Mouse (Mus musculus): ENCODE results near the gene Dyrk1b. TPM values are rescaled to one million over a fixed set of nuclear protein-coding genes. Genes with fewer than 3 reads are reported as not detected.

Gene Dyrk1b
- polyA plus RNA-seq, 1 experiment from 2014 or later, result 2.8 TPM

DNA sequence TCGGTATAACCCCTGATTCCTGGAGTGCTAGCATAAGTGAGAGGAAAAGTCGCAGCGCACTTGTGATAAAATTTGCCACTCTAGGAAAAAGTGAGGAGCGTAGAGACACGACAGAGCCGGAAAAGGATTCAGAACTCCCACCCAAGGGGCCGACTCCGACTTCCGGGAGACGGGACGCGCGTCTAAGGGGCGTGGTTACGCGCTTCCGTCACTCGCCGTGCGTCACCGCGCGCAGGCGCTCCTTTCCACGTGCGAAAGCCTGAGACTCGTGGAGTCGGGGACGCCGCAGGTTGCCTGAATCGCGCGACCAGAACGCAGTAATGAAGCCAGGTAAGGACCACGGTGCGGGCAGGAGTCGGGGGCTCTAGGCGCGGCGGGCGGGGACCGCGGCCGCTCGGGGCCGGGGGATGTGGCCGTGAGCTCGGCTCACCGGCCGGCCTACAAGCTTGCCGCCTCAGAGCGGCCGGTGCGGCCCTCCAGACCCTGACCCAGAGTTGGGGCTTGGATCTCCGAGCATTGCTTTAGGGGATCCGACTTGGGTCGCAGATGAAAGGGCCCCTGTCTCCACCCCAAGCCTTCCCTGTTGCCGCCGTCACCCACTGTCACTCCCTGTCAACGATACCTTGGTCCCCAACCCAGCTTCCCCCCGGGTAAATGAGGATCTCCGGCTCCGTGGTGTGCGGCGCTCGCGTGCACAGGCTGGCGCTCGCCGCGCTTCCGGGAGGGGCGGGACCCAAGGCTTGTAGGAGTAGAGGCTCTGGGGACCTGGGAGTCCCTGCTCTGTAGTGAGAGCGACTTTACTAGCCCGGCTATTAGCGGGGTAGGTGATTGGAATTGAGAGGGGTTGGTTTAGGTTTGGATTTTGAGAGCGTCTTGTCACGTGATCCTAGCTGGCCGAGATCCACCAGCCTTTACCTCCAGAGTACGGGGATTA is 9.5 kb upstream of the Dyrk1b start, which contains the start of gene Fbl:
TSS of gene Fbl (plus strand) at position 222 of the 934 bp plus-strand sequence.
- Histone ChIP-seq H3K4me1 (peaks cover 45% of the 10 kb centered on the region), H3K36me3 (peaks cover 9% of the 10 kb centered on the region), H3K27ac (peak within 1 kb of the TSS; percentile 92), H3K9me3 (replicated peaks) (peaks cover 7% of the 10 kb centered on the region), H3K4me2 (peak within 1 kb of the TSS; percentile 99), H3K27me3 (replicated peaks) (no peaks in the 10 kb centered on the region), H3K4me3 (peak within 1 kb of the TSS; percentile 90), H3K9ac (peak within 1 kb of the TSS; percentile 84)
- whole genome bisulfite sequencing (ENCODE audit: insufficient replicate concordance), result under 1% methylated on average over 80 of the region's 80 CpGs
- ATAC-seq, result peak; percentile 86

DNA sequence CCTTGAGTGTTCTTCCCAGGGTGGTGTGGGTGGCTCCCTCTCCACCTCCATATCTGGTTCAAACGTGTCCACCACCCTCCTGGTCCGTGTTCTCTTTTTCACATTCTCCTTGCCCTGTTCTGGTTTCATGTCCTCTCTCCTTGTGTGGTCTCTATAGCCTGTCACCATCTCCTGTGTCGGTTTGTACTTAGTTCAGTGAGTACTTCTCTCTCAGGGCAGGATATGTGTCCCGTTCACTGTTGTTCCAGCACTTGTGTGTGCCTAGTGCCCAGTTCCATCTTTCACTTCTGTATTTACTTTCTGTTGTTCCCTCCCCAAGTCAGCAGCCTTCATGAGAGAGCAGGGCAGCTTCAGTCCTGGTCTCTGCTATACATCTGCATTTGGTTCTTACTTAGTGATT is 3.9 kb upstream of the Dyrk1b start:
- WGBS (ENCODE audit: insufficient replicate concordance), result 71% methylated on average over 4 of the region's 4 CpGs
- H3K9ac ChIP-seq, result peak overlapping the region; percentile 17; the same call in 1 of the 2 replicates
- ATAC-seq, result no peak
- H3K4me3 ChIP-seq, result no peak overlapping the region
- H3K9me3 ChIP-seq (replicated peaks), result no peaks in the 10 kb centered on the region
- peaks cover 52% of the 10 kb centered on the region for H3K36me3 ChIP-seq
- H3K4me2 ChIP-seq, result no peak overlapping the region
- no peaks in the 10 kb centered on the region for H3K27me3 ChIP-seq (replicated peaks)
- H3K4me1 ChIP-seq, result peaks cover 41% of the 10 kb centered on the region
- no peak overlapping the region for H3K27ac ChIP-seq

DNA sequence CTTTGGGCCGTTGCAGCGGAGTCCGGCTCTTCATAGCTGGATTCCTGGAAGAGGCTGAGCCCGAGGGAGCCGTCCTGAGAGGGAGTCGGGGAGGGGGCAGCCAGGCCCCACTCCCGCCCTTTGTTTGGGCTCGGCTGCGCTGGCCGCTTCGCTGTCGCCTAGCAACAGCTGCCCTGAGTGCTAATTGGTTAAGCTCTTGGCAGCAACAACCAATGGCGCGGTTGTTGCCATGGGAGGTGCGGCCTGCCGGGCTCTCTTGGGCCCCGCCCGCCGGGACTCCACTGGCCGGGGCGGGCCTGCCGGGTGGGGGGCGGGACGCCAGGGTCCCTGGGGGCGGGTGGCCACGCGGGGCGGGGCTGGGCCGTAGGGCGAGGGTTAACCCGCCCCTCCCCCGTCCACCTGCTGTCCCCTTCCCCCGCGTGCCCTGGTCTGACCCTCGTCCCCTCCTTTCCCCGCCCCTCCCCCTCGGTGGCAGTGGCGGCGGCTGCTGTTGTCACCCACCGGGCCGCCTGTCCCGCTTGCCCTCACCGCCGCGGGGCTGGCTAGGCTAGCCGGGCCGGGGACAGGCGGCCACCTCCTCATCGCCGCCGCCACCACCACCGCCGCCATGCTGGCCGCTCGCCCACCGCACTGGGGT is 590 bp downstream of the Dyrk1b start:
- Histone ChIP-seq H3K27me3 (replicated peaks) (no peaks in the 10 kb centered on the region), H3K27ac (peak overlapping the region; percentile 90), H3K9ac (peak overlapping the region; percentile 85), H3K4me1 (peaks cover 22% of the 10 kb centered on the region), H3K4me3 (peak overlapping the region; percentile 92), H3K9me3 (replicated peaks) (no peaks in the 10 kb centered on the region), H3K4me2 (peak overlapping the region; percentile 100), H3K36me3 (peaks cover 81% of the 10 kb centered on the region)
- WGBS (ENCODE audit: insufficient replicate concordance), result 2% methylated on average over 48 of the region's 56 CpGs
- ATAC-seq, result peak; percentile 92

DNA sequence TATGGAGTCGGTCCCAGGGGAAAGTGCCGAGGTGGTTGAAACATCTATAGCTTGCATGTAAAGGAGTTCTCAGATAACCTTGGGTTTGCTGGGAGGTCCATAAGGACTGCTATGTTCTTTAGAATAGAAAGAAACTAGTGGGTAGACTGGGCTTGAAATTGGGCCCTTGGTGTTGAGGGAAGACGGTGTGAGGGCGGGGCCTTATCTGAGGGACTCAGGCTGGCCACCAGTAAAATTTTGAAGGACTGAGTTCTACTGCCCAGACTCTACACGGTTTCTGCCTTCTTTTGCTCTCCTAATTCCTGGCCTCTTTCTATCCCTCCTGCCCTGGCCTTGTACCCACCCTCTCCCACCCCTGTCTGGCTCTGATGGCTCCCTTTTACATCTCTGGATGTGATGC is 1.6 kb downstream of the Dyrk1b start:
- peak overlapping the region; percentile 90 for H3K27ac ChIP-seq
- ATAC-seq, result no peak
- peaks cover 81% of the 10 kb centered on the region for H3K36me3 ChIP-seq
- H3K4me3 ChIP-seq, result peak overlapping the region; percentile 92
- no peaks in the 10 kb centered on the region for H3K9me3 ChIP-seq (replicated peaks)
- H3K4me1 ChIP-seq, result peaks cover 22% of the 10 kb centered on the region
- peak overlapping the region; percentile 100 for H3K4me2 ChIP-seq
- 54% methylated on average over 5 of the region's 5 CpGs for WGBS (ENCODE audit: insufficient replicate concordance)
- H3K27me3 ChIP-seq (replicated peaks), result no peaks in the 10 kb centered on the region
- peak overlapping the region; percentile 85 for H3K9ac ChIP-seq

DNA sequence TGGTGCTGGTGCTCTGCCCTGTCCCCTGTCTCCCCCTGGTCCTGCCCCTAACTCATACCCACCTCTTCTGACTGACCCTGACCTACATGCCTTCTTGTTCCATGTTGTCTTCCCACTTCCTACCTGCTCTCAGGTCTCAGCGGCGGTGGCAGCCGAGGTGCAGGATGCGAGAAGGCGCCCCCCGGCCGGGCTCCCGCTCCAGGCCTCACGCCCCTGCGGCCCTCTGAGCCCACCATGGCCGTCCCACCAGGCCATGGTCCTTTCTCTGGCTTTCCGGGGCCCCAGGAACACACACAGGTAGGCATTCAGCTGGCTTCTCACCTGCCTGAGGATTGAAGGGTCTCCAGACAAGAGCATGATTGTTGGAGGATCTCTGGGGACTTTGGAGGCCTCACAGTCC is 2.1 kb downstream of the Dyrk1b start:
- peak overlapping the region; percentile 92 for H3K4me3 ChIP-seq

DNA sequence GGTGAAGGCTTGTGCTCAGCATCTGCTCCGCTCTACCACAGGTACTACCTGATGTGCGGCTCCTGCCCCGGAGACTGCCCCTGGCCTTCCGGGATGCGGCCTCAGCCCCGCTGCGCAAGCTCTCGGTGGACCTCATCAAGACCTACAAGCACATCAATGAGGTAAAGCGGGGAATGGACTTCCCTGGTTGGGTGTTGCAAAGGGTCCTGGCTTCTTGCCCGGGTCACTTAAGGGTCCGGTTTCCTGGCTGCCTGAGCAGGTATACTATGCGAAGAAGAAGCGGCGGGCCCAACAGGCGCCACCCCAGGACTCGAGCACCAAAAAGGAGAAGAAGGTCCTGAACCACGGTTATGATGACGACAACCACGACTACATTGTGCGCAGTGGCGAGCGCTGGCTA is 3.1 kb downstream of the Dyrk1b start:
- WGBS (ENCODE audit: insufficient replicate concordance), result 88% methylated on average over 22 of the region's 22 CpGs
- H3K4me1 ChIP-seq, result peaks cover 22% of the 10 kb centered on the region
- no peak for ATAC-seq
- H3K9me3 ChIP-seq (replicated peaks), result no peaks in the 10 kb centered on the region
- H3K36me3 ChIP-seq, result peaks cover 81% of the 10 kb centered on the region
- H3K4me2 ChIP-seq, result no peak overlapping the region
- no peaks in the 10 kb centered on the region for H3K27me3 ChIP-seq (replicated peaks)
- no peak overlapping the region for H3K9ac ChIP-seq
- no peak overlapping the region; the same call in 1 of the 2 replicates for H3K27ac ChIP-seq
- H3K4me3 ChIP-seq, result no peak overlapping the region

More for the DNA sequence above, 2.1 kb downstream of the Dyrk1b start:
- H3K9me3 ChIP-seq (replicated peaks), result no peaks in the 10 kb centered on the region
- H3K36me3 ChIP-seq, result peaks cover 81% of the 10 kb centered on the region
- H3K27ac ChIP-seq, result peak overlapping the region; percentile 90
- no peak for ATAC-seq
- 89% methylated on average over 12 of the region's 12 CpGs for WGBS (ENCODE audit: insufficient replicate concordance)
- peak overlapping the region; percentile 85 for H3K9ac ChIP-seq
- no peaks in the 10 kb centered on the region for H3K27me3 ChIP-seq (replicated peaks)
- peaks cover 22% of the 10 kb centered on the region for H3K4me1 ChIP-seq
- H3K4me2 ChIP-seq, result peak overlapping the region; percentile 100

DNA sequence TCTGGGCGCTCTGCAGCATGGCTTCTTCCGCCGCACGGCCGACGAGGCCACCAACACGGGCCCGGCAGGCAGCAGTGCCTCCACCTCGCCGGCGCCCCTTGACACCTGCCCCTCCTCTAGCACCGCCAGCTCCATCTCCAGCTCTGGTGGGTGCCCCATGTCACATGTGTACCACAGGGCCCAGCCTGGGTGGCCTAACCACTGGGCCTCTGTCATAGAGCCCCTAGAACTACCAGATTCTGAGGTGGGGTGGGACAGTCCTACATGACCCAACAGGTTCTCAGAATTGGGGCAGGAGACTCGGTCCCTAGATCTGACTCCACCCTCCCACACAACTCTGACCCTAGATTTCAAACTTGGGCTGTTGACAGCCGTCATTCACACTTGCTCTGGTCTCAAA is 6.6 kb downstream of the Dyrk1b start:
- H3K4me1 ChIP-seq, result peaks cover 9% of the 10 kb centered on the region
- no peak overlapping the region for H3K4me3 ChIP-seq
- no peaks in the 10 kb centered on the region for H3K9me3 ChIP-seq (replicated peaks)
- no peaks in the 10 kb centered on the region for H3K27me3 ChIP-seq (replicated peaks)
- no peak overlapping the region for H3K27ac ChIP-seq
- WGBS (ENCODE audit: insufficient replicate concordance), result 81% methylated on average over 14 of the region's 14 CpGs
- H3K9ac ChIP-seq, result no peak overlapping the region
- no peak for ATAC-seq
- H3K36me3 ChIP-seq, result peaks cover 99% of the 10 kb centered on the region
- no peak overlapping the region for H3K4me2 ChIP-seq

DNA sequence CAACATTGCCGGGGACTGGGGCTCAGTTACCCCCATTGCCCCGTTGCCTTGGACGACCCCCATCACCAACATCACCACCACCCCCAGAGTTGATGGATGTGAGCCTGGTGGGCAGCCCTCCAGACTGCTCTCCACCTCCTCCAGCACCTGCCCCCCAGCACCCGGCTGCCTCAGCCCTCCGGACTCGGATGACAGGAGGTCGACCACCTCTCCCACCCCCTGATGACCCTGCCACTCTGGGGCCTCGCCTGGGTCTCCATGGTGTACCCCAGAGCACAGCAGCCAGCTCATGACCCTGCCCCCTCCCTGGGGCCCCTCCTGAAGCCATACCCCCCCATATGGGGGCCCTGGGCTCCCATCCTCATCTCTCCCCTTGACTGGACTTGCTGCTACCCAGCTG is 7.4 kb downstream of the Dyrk1b start:
- Histone ChIP-seq H3K27me3 (replicated peaks) (no peaks in the 10 kb centered on the region), H3K36me3 (peaks cover 98% of the 10 kb centered on the region), H3K4me2 (no peak overlapping the region), H3K4me1 (peaks cover 1% of the 10 kb centered on the region; the same call in 1 of the 2 replicates), H3K27ac (no peak overlapping the region), H3K9me3 (replicated peaks) (no peaks in the 10 kb centered on the region), H3K4me3 (no peak overlapping the region), H3K9ac (peak overlapping the region; percentile 25; the same call in 1 of the 2 replicates)
- 79% methylated on average over 8 of the region's 8 CpGs for WGBS (ENCODE audit: insufficient replicate concordance)
- ATAC-seq, result no peak

DNA sequence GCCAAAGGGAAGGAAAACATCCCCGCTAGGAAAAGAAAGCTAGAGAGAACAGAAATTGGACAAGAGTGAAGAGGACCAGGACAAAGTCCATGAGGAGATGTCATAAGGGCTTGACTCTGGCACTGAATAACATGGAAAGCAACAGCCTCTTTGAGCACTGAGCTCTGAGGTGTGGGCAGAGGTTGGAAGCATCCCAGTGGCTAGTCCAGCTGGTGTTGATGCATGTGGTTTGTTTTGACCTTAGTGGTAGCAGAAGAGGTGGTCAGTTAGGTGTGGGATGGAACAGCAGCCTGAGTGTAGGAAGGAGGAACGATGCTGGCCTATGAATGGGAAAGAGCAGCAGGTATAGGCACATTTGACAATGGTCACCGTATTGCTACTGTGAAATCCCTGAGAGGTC is 12.2 kb downstream of the Dyrk1b start:
- 87% methylated on average over 3 of the region's 3 CpGs for WGBS (ENCODE audit: insufficient replicate concordance)
- Histone ChIP-seq H3K27me3 (replicated peaks) (no peaks in the 10 kb centered on the region), H3K27ac (no peak overlapping the region), H3K4me2 (no peak overlapping the region), H3K4me1 (no peaks in the 10 kb centered on the region), H3K9me3 (replicated peaks) (no peaks in the 10 kb centered on the region), H3K36me3 (peaks cover 77% of the 10 kb centered on the region), H3K4me3 (no peak overlapping the region), H3K9ac (no peak overlapping the region)
- ATAC-seq, result no peak

DNA sequence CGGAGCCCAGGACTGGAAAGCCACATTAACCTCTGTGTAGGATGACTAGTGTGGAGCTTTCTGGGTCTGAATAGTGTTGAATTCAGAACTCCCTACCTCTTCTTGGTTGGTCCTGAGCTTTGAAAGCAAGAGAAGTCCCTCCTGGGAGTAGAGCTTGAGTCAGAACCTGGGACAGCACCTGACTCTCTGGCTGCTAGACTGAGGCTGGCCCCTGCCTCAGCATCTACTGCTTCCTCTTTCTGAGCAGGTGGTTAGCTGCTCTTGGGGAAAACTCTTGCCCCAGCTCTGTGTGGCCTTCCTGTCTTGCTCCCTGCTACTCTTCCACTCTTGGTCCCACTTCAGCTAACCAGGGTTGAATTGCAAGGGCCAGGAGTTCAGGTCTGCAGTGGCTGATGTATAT is 12.6 kb downstream of the Dyrk1b start:
- Histone ChIP-seq H3K9me3 (replicated peaks) (no peaks in the 10 kb centered on the region), H3K4me1 (no peaks in the 10 kb centered on the region), H3K27ac (no peak overlapping the region), H3K27me3 (replicated peaks) (no peaks in the 10 kb centered on the region), H3K4me2 (no peak overlapping the region), H3K9ac (no peak overlapping the region), H3K36me3 (peaks cover 72% of the 10 kb centered on the region), H3K4me3 (no peak overlapping the region)
- 94% methylated on average over 1 of the region's 1 CpGs for WGBS (ENCODE audit: insufficient replicate concordance)
- ATAC-seq, result no peak

DNA sequence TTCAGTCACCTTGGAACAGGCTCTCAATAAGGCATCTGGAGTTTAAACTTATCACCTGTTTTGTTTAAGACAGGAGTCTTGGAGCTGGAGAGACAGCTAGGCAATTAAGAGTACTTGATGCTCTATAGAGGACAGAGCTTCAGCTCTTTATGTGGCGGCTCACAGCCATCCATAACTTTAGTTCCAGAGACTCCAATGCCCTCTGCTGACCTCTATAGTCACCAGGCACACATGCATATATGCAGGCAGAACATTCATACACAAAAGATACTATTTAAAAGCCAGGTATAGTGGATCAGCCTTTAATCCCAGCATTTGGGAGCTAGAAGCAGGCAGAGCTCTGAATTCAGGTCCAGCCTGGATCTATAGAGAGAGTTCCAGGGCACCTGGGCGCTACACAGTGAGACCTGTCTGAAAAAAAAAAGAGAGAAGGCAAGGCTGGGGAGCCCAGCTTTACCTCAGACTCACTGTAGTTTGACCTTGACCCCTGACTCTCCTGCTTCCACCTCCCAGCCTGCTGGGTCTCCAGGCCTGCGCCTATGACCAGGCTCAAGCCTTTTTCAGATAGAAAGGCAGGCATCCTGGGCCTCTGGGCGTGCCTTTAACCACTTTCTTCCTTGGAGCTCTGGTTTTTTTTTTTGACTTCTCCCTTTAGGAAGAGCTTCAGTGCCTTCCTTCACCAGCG is 16.3 kb downstream of the Dyrk1b start:
- Histone ChIP-seq H3K36me3 (peaks cover 36% of the 10 kb centered on the region), H3K9ac (no peak overlapping the region), H3K27me3 (replicated peaks) (no peaks in the 10 kb centered on the region), H3K4me3 (no peak overlapping the region), H3K4me2 (no peak overlapping the region), H3K9me3 (replicated peaks) (no peaks in the 10 kb centered on the region), H3K4me1 (no peaks in the 10 kb centered on the region), H3K27ac (no peak overlapping the region)
- WGBS (ENCODE audit: insufficient replicate concordance), result 81% methylated on average over 5 of the region's 5 CpGs
- ATAC-seq, result no peak

DNA sequence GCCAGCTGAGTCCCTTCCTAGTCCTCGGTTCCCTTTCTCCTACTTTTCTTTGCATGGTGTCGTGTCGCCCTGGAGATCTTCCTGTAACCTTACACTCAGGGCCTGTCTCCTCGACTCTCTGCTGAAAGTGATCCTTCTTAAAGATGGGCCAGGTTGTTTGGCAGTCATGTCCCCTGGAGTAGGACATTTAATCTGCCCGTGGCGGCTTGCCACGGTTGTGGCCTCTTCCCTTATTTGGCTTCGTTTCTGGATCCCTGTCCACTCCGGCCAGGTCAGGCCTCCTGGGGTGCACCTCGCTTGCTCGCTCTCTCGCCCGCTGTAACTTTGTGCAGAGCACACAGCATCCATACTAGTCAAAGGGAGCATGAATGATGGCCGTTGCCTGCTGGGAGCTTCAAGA is 17.3 kb downstream of the Dyrk1b start:
- Histone ChIP-seq H3K4me3 (no peak overlapping the region), H3K27me3 (replicated peaks) (no peaks in the 10 kb centered on the region), H3K4me1 (no peaks in the 10 kb centered on the region), H3K9me3 (replicated peaks) (no peaks in the 10 kb centered on the region), H3K27ac (no peak overlapping the region), H3K36me3 (peaks cover 27% of the 10 kb centered on the region), H3K9ac (no peak overlapping the region), H3K4me2 (no peak overlapping the region)
- no peak for ATAC-seq
- 78% methylated on average over 14 of the region's 14 CpGs for WGBS (ENCODE audit: insufficient replicate concordance)

Data from liver, embryonic 12.5 days (tissue).